Mouse (Mus musculus) liver, adult 2 months (tissue): ENCODE data around the gene Igdcc3. TPM values are rescaled to one million over a fixed set of nuclear protein-coding genes. Genes with fewer than 3 reads are reported as not detected.

Experiments used
- DNase-seq: peaks from one replicate; pipeline ENCODE4 v3.0.0-alpha.2; 2011; ENCODE audit warnings: low read depth, low spot score; ENCODE audit errors: extremely low read depth
- H3K27ac ChIP-seq: fragments of 200-500 bp; replicated peaks from 2 replicates; pipeline ENCODE4 v1.5.1; 2012; ENCODE audit warnings: low read depth, mild to moderate bottlenecking, control low read depth, inconsistent platforms, low read length; ENCODE audit not compliant: insufficient read depth
- H3K27me3 ChIP-seq: fragments of 200-500 bp; 2 replicates; pipeline ENCODE4 v1.6.1; 2012; ENCODE audit warnings: mild to moderate bottlenecking, moderate library complexity, low read length, inconsistent platforms; ENCODE audit not compliant: control insufficient read depth, insufficient read depth
- H3K36me3 ChIP-seq: fragments of 200-500 bp; 2 replicates; pipeline ENCODE4 v1.6.1; 2012; ENCODE audit warnings: low read length, inconsistent platforms; ENCODE audit not compliant: control insufficient read depth, insufficient read depth
- H3K4me1 ChIP-seq: fragments of 200-500 bp; 2 replicates; pipeline ENCODE4 v1.6.1; 2011; ENCODE audit warnings: low read length; ENCODE audit not compliant: control insufficient read depth, insufficient read depth
- H3K4me3 ChIP-seq: fragments of 200-500 bp; 2 replicates; pipeline ENCODE4 v1.5.1; 2011; ENCODE audit warnings: low read depth, mild to moderate bottlenecking, control low read depth, low read length, moderate library complexity; ENCODE audit not compliant: insufficient read depth
- H3K79me2 ChIP-seq: fragments of 200-500 bp; 2 replicates; pipeline ENCODE4 v1.6.1; 2012; ENCODE audit warnings: inconsistent platforms, mild to moderate bottlenecking, low read length, moderate library complexity; ENCODE audit not compliant: control insufficient read depth, insufficient read depth
- H3K9ac ChIP-seq: fragments of 200-500 bp; 2 replicates; pipeline ENCODE4 v1.6.1; 2012; ENCODE audit warnings: low read depth, mild to moderate bottlenecking, control low read depth, inconsistent platforms, low read length
- CTCF ChIP-seq: fragments of 200-500 bp; IDR thresholded peaks from 2 replicates; pipeline ENCODE4 v1.5.1; 2011; ENCODE audit warnings: low read depth, low read length, control low read depth
- POLR2A ChIP-seq: fragments of 200-500 bp; IDR thresholded peaks from 2 replicates; pipeline ENCODE4 v1.6.1; 2011; ENCODE audit warnings: low read length, control low read depth; ENCODE audit not compliant: insufficient read depth; ENCODE audit errors: extremely low read depth
- WGBS: fragments of 180-500 bp; shearing (Covaris S2); methylation state at CpG from one replicate; pipeline ENCODE4 v1.1.7; 2018; 5-methylcytosine and 5-hydroxymethylcytosine counted together
- polyA plus RNA-seq: library from polyadenylated mRNA; depleted of rRNA; stranded (reverse); fragments of >200 nt; gene quantifications from 2 replicates; pipeline ENCODE4 v1.2.3, GENCODE M21; 2012
- total RNA-seq: library from RNA; depleted of rRNA; stranded (reverse); fragments of >200 nt; gene quantifications from 2 replicates; pipeline ENCODE4 v1.2.3, GENCODE M21; 2014

Igdcc3 gene
- total and polyA plus RNA-seq, 2 experiments: not detected

DNA sequence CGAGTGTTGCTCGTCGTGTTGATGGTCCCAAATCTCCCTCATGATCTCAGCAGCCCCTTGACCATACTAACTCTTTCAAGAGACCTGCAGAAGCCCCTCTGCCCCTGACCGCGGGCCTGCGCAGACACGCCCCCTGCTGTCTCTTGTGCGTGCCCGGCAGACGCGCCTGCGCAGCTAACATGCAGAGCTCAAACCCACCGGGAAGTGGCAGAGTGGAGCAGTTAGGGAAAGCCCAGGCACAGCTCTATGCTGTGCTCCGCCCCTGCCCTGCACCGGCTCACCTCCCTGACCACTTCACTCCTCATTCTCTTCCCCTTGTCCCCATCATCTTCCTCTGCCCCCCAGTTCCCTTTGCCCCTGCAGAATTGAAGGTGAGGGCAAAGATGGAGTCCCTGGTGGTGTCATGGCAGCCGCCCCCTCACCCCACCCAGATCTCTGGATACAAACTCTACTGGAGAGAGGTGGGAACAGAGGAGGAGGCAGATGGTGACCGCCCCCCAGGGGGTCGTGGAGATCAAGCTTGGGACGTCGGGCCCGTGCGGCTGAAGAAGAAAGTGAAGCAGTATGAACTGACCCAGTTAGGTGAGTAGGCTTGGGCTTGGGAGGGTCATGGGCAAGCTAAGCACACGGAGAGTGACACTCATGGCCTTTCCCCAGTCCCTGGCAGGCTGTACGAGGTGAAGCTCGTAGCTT is 12.7 kb upstream of the Igdcc3 start:
- no peak for TF ChIP-seq POLR2A
- TF ChIP-seq CTCF: no peak
- WGBS: 64% methylated on average over 25 of the region's 25 CpGs
- Histone ChIP-seq H3K9ac (no peak overlapping the region), H3K4me1 (no peaks in the 10 kb centered on the region), H3K36me3 (no peaks in the 10 kb centered on the region), H3K4me3 (no peak overlapping the region), H3K79me2 (no peaks in the 10 kb centered on the region), H3K27ac (no peak overlapping the region), H3K27me3 (no peaks in the 10 kb centered on the region)
- no peak for DNase-seq

DNA sequence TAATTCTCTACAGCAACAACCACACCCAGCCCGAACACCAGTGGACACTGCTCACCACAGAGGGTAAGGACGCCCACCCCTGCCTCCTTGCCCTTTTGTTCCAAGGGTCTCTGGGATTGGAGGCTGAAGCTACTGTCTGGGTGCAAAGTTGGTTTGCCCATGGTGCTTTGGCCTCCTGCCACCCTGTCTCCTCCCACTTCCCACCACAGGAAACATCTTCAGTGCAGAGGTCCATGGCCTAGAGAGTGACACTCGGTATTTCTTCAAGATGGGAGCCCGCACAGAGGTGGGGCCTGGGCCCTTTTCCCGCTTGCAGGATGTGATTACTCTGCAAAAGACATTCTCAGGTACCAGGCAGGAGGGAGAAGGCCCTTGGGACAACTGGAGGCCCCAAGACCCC is 9.3 kb upstream of the Igdcc3 start:
- Histone ChIP-seq H3K4me1 (no peaks in the 10 kb centered on the region), H3K9ac (no peak overlapping the region), H3K4me3 (no peak overlapping the region), H3K27ac (no peak overlapping the region), H3K27me3 (no peaks in the 10 kb centered on the region), H3K79me2 (no peaks in the 10 kb centered on the region), H3K36me3 (no peaks in the 10 kb centered on the region)
- TF ChIP-seq POLR2A (no peak), CTCF (no peak)
- WGBS: 87% methylated on average over 5 of the region's 5 CpGs
- DNase-seq: no peak

DNA sequence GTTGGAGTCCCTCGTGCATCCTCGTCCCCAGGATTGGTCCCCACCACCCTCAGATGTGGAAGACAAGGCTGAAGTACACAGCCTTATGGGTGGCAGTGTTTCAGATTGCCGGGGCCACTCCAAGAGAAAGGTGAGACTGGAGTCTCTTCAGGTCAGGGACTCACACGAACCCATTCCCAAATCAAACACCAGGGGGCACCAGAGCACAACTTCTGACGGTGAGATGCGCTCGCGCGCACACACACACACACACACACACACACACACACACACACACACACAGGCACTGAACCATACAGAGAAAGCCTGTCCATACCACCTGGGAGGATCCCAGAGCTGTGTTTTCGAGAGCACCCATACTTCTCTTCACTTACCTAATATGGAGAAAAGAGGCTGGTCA is 7.2 kb upstream of the Igdcc3 start:
- Histone ChIP-seq H3K27me3 (no peaks in the 10 kb centered on the region), H3K4me1 (no peaks in the 10 kb centered on the region), H3K79me2 (no peaks in the 10 kb centered on the region), H3K9ac (no peak overlapping the region), H3K4me3 (no peak overlapping the region), H3K36me3 (no peaks in the 10 kb centered on the region), H3K27ac (no peak overlapping the region)
- WGBS: 18% methylated on average over 10 of the region's 10 CpGs
- TF ChIP-seq CTCF: peak; percentile 85
- TF ChIP-seq POLR2A: no peak
- peak; percentile 58 for DNase-seq

DNA sequence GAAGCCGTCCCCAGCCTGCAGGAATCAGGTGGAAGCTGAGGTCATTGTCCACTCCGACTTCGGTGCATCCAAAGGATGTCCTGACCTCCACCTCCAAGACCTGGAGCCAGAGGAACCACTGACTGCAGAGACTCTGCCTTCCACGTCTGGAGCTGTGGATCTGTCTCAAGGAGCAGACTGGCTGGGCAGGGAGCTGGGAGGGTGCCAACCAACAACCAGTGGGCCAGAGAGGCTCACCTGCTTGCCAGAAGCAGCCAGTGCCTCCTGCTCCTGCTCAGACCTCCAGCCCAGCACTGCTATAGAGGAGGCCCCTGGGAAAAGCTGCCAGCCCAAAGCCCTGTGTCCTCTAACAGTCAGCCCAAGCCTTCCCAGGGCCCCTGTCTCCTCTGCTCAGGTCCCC is 5.9 kb upstream of the Igdcc3 start:
- H3K36me3 ChIP-seq: no peaks in the 10 kb centered on the region
- 96% methylated on average over 4 of the region's 4 CpGs for WGBS
- H3K79me2 ChIP-seq: no peaks in the 10 kb centered on the region
- H3K9ac ChIP-seq: no peak overlapping the region
- H3K27me3 ChIP-seq: peaks cover 2% of the 10 kb centered on the region; the same call in 1 of the 2 replicates
- H3K4me1 ChIP-seq: no peaks in the 10 kb centered on the region
- TF ChIP-seq CTCF (no peak), POLR2A (no peak)
- no peak overlapping the region for H3K4me3 ChIP-seq
- DNase-seq: no peak
- no peak overlapping the region for H3K27ac ChIP-seq

DNA sequence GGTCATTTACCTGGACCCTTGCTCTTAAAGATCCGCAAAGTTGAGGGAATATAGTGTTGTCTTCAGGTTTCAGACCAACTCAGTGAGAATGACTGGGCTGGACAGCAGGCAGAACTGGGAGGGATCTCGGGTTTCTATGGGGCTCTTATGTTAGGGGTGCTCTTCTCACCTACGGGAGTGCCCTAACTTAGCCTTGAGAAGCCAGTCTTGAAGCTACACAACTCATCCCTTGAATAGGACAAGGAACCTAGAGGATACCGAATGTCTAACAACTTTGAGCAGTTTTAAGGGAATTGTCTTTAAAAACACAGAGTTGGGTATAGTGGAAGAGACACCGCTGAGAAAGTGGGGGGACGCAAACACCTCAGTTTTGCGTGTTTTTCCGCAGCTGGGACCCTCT is 498 bp upstream of the Igdcc3 start:
- Histone ChIP-seq H3K9ac (no peak overlapping the region), H3K4me3 (no peak overlapping the region; the same call in 1 of the 2 replicates), H3K36me3 (no peaks in the 10 kb centered on the region), H3K4me1 (no peaks in the 10 kb centered on the region), H3K27ac (no peak overlapping the region), H3K27me3 (peaks cover 8% of the 10 kb centered on the region), H3K79me2 (no peaks in the 10 kb centered on the region)
- TF ChIP-seq POLR2A (no peak), CTCF (no peak)
- no peak for DNase-seq
- WGBS: 11% methylated on average over 8 of the region's 8 CpGs

DNA sequence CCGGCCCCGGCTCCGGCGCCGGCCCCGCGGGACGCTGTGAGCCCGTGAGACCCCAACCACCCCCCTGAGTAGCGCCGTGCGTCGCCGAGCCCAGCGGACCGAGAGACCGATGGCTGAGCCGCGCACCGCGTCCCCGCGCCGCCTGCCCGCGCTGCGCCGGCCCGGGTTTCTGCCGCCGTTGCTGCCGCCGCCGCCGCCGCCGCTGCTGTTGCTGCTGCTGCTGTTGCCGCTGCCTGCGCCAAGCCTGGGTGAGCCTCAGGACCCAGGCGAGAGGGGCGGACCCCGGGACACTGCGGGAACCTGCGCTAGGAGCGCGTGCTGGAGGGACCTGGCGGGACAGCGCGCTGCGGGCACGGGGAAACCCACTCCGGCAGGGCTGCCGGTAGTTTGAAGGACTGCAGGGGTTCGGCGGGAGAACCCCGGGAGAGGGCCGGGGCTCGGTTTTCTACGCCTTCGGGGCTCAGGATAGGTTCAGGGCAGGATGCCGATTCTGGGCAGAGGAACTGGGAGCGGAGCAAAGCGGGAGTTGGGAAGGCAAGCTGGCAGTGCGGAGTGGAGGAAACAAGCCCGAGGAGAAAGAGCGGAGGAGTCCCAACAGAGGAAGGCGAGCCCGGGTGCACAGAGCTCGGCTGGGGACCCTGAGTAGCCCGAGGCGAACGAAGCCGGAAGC is 452 bp downstream of the Igdcc3 start:
- under 1% methylated on average over 73 of the region's 73 CpGs for WGBS

More for the DNA sequence above, 452 bp downstream of the Igdcc3 start:
- Histone ChIP-seq H3K79me2 (no peaks in the 10 kb centered on the region), H3K4me3 (peak overlapping the region; percentile 45; the same call in 1 of the 2 replicates), H3K27ac (no peak overlapping the region), H3K27me3 (peaks cover 8% of the 10 kb centered on the region), H3K36me3 (no peaks in the 10 kb centered on the region), H3K9ac (peak overlapping the region; percentile 43), H3K4me1 (no peaks in the 10 kb centered on the region)
- no peak for DNase-seq
- TF ChIP-seq POLR2A (no peak), CTCF (no peak)
